Mouse (Mus musculus) common myeloid progenitor, adult 5-6 weeks (primary cell): ENCODE results near the gene Syne2. TPM values are rescaled to one million over a fixed set of nuclear protein-coding genes. Genes with fewer than 3 reads are reported as not detected.
A peak's percentile ranks its signal among the peaks of the same experiment; 100 is the strongest.

Experiments used
- ATAC-seq: replicated peaks from 2 replicates; pipeline ENCODE4 v1.8.0; 2016; ENCODE audit warnings: low read depth, mild to moderate bottlenecking, moderate TSS enrichment, inconsistent platforms; ENCODE audit not compliant: poor library complexity, severe bottlenecking
- total RNA-seq: library from RNA; stranded (forward); fragments of 200-1000, 187-1606 nt; gene quantifications from 2 replicates; pipeline ENCODE4 v1.2.3, GENCODE M21; 2017

The Syne2 gene
- total RNA-seq, 1 experiment from 2014 or later = 13.8 TPM

DNA sequence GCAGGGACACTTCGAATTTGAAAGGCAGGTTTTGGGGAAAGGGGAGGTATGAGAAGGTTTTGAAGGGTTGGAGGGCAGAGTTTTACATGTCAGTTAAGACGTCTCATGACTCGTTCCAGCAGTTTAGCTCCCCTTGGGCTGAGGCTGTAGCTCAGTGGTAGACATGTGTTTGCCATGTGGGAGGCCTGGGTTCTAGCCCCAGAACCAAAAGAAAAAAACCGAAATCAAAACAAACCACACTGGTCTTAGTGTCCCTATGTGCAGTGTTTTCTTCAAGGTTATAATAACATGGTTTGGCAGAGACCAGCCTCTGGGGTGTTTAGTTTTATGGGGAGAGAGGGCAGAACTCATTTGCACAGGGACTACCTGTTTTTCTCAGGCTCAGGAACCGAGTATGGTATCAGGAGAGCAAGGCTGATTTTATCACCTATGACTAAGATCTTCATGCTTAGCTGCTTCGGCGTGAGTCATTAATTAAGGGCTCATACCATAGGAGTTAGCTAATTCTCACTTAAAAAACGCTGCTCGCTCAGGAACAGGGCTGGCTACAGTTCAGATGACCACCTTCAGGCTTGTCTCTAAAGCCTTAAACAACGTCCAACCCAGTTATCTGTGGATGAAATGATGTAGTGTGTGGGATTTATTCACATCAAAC lies 8.9 kb downstream of the Syne2 start:
- ATAC-seq = no peak

DNA sequence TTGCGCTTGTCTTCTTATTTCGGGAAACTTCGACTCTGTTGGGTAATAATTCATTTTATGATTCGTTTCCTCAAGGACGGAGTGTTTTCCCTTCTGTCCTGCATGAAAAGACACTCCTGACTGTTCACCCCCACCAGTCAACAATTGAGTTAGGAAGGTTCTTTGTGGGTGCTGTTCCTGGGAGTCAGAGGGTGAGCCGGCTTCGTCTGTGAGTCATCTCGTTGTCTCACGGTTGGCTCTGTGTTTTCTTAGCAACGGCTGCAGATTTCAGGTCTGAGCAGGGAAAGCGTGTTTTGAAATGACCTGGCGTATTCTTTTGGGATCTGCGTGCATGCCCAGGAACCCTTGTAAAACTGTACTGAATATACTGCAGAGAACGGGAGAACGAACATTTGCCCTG lies 9.8 kb downstream of the Syne2 start:
- ATAC-seq = no peak

DNA sequence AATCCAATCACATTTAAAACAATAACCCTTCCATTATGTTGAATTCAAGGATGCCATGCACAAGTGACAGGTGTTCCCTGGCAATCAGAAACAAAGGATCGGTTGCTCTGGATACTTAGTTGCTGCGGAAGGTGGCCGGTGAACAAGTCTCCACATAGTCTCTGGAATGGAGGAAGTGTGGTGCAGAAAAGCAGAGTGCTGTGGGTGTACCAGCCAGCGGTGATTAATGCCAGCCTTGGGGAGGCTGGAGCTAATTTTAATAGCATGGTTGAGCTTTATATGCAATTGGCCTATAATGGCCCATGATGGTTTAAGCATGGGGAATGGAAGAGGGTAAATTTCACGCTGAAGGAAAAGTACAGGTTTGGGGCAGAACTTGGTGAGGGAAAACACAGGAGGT lies 11.7 kb downstream of the Syne2 start:
- no peak for ATAC-seq

DNA sequence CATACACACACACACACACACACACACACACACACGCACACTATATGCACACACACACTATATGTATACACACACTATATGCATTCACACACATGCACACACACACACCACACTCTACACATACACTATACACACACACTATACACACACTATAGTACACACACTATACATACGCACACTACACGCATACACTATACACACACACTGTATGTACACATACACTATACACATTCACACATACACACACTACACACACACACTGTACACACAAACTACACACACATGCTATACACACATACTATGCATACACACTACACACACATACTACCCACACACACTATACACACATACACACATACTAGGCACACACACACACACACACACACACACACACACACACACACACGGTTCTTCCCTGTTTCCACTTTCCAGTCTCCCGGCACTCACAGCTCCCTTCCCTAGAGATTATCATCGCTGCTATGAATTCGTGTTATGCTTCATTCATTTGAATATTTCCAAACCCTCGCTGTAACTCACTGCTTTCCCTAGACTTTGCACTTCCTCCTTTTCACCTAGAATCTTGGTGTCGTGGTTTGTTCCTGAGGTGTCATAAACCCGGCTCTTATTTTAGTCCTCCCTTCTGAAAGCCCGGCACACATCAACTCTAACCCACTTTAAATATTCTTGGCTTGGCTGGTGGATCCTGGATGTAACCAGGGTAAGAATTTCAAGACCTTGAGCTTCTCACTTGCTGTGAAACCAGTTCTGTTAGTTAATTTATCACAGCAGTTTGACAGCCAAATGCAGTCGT lies 15.4 kb downstream of the Syne2 start:
- ATAC-seq = peak; percentile 75

DNA sequence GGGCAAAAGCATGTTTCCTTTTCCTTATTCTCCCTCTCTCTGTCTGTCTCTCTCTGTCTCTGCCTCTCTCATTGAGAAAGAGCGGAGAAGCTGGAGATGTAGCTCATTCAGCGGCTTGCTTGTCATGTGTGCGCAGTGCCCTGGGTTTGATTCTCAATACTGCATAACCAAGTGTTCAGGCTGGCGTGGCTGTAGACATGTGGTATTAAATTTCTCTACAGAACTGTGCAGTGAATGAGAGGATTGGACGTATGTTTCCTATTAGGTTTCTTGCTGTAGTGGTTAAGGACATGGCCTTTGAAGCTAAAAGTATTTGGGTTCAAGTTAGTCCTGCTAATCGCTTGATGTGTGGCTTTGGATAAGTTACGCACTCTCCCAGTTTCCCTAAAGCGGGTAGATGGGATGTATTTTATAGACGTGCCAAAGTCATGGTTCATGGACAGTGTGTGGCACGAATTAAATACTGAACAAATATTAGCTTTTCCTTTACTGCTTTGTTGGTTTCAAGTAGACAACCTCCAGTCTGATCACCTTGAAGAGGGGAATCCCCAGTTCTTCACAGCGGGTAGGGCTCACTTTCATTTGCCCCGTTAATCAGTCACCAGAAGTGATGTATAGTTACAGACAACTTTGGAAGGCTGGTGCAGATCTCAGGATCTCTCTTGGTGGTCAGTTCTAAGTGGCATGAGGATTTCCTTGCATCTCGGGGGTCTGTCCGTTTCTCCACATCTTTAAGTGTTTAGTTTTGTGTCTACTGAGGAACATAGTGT lies 16.2 kb downstream of the Syne2 start:
- no peak for ATAC-seq

DNA sequence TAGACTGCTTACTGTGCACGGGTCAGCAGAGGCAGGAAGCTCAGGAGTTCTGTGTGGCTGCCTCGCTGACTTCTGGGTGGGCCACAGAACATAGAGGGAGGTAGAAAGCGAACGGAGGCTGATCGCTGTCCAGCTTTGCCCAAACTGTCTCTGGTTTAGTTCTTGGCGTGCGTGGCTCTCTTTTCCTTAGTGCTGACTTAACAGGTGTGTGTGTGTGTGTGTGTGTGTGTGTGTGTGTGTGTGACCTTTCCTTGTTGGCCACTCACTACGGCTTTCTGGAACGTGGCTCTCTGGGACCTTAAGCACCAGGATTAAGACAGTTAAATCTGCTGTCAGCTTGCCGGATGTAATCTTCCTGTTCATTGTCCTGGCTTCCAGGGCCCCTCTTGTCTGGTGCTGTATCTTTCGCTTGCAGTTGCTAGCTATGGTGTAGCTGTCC lies 18.6 kb downstream of the Syne2 start:
- ATAC-seq = 0 out of 2 replicates have a peak, but pooled peaks have one; percentile 4

DNA sequence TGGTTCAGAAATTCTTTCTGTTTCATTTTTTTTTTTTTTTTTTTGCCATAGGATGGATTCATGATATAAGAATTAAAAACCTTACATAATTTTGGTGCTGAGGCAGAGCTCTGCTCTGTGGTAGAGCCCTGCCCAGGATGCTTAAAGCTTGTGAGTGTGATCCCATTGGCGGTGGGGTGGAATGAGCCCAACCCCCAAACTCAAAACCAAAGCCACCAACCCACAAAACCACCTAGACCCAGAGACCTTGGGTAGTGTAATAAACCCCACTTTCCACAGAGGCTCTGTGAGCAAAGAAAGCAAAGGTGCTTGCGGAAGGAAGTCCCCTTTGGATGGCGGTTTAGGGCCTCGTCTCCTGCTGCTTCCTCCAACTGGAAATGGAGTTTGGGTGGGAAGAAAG lies 19.5 kb downstream of the Syne2 start:
- ATAC-seq = peak; percentile 62

DNA sequence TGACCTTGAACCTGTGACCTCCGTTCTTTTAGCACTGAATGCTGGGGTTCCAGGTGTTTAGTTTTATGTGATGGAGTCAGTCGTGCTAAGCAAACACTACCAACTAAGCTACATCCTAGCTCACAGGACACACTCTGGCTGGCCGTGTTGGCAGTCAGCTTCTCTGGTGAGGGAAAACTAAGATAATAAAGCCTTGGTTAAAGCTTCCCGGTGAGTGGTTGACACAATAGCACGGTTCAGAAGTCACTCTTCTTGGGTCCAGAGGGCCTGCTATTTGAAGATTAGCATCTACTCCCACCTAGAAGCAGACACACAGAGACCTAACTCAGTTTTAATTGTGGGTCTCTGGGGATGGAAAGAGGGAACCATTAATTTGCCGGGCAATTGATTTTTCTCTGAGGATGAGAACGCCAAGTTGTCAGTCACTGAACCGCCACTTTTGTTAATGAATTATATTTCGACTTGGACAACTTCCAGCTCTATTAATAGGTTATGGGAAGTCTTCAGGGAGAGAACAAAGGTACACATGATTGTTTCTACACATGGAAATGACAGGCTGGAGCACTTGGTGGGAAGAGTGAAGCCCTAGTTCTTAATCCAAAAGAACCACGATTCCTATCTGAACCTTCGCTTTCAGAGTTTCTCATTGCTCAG lies 21.3 kb downstream of the Syne2 start:
- no peak for ATAC-seq

DNA sequence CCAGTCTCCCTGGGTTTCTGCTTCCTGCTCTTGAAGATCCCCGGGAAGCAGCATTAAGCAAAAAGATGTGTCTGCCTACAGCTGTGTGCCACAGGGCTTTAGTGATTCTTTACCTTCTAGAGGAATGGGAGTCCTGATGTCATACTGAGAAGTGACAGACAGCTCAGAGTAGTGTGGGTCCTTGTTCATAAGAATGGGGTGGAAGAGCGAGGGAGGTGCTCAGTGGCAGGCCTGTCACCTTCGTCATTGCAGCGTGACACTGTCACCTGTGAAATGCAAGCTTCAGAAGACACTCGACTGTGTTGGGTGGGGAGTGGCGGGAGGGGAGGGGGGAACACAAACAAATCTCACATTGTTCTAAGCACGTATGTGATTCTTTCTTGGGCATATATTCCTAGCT lies 23.2 kb downstream of the Syne2 start:
- no peak for ATAC-seq

DNA sequence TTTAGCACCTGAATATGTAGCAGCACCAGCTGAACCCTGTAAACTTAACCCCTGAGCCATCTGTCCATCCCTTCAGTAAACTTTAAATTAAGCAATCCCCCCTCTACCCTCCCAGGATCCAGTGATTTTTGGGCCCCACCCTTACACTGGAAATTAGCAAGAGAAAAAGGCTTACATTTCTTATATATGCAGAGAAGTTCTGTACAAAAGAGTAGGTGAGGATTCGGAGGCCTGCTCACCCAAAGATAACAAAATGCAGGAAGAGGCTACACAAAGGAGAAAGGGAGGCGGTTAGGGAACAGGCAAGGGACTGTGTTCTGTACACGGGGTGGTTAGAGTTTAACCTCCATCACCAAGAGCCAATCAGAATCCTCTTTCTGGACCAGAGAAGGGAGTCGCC lies 26.4 kb downstream of the Syne2 start:
- no peak for ATAC-seq

DNA sequence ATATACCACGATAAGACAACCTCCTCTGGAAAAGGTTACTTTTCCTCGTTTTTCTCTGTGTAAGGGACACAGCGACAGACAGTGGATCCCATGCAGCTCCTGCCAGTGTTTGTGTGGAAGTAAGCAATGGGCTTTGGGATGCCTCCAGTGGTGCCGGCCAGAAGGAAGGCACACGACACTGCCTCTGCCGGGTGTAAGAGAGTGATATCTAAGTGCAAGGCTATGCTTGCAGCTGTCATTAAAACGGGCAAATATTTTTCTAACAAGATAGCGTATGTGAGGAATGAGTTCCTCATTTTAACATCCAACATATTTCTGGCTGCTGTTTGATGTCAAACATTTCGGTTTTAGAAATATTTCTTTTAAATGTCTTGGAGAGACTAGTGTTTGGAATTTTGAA lies 27.1 kb downstream of the Syne2 start:
- ATAC-seq = peak; percentile 58; the same call in 1 of the 2 replicates

DNA sequence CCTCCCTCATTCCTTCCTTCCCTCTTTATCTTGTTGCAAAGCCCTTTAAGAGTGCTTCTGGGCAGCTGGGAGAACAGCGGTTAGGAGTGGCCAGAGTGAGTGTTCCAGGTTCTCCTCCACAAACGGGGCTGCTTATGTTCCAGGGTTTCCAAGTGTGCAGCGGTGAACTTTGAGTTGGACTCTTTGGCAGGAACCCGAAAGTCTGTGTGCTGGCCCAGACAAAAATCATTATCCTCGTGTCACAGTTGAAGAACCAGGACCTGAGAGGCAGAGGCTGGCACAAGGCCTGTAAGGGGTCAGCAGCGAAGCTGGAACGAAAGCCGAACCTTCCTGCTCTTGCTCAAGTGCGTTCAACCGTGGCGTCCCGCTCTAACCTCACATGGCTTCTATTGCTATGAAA lies 28.6 kb downstream of the Syne2 start:
- ATAC-seq = no peak

DNA sequence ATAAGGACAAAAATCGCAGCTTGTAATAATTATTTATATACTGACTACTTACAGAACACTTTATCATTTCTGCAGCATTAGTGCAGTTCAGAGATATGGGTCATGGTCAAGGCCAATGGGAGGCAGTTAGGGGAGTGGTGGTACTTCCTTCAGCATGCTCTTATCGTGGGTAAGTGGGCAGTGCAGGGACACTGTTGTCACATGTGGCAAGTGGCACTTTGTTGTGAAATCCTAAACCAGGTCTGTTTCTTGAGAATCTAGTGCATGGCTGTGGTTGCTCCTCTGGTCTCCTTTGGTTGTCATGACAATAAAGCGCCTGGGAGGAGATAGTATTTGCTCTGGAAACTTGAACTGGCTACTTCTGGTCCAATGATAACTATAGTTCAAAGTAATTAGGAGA lies 32.3 kb downstream of the Syne2 start:
- peak; percentile 54 for ATAC-seq

DNA sequence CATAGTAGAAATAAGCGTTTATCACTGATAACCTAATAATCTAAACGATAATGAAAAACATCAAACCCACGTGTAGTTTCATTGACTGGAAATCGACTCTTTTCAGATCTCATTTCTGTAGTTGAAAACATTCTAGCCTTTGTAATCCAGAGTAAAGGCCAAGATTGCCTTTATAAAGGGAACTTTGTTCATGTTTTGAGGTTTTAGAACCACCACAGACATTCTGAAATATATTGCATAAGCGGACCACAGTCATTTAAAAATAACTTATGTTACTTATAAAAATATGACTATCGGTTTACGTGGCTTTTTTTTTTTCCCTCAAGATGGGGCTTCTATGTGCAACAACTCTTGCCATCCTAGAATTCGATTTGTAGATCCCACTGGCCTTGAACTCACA lies 33.5 kb downstream of the Syne2 start:
- ATAC-seq = 0 out of 2 replicates have a peak, but pooled peaks have one; percentile 23

DNA sequence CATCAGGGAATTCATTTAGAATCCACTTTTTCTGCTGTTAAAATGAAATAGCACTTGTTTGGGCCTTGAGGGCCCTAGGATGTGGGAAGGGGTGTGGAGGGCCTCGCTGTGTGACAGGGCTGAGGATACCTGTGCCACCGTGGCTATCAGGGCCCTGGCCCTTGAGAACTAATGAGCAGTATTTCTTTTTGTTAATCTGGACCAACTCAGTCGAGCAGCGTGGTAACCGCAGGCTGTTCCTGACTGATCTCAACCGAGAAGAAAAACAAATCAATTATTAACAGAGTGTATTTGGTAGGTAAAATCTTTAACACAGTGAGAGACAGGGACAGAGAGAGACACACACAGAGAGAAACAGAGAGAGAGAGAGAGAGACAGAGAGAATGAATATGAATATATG lies 34.5 kb downstream of the Syne2 start:
- no peak for ATAC-seq

DNA sequence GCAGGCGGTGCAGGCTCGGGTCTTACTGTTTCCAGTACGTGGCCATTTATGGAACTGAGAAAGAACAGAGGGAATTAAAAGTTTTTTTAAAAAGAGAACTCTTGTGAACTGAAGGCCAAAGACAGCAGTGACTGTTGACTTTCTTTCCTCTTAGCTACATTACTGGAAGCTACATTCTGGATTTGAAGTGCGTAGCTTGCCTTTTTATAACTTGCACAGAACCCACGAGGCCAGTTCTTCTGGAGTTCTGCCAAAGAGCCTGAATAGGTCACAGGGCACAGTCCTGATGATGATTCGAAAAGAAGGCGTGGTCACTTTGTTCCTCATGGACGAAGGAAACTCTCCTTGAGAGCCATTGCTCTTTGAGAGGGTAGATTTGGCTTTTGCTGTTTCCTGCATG lies 35.6 kb downstream of the Syne2 start:
- no peak for ATAC-seq

DNA sequence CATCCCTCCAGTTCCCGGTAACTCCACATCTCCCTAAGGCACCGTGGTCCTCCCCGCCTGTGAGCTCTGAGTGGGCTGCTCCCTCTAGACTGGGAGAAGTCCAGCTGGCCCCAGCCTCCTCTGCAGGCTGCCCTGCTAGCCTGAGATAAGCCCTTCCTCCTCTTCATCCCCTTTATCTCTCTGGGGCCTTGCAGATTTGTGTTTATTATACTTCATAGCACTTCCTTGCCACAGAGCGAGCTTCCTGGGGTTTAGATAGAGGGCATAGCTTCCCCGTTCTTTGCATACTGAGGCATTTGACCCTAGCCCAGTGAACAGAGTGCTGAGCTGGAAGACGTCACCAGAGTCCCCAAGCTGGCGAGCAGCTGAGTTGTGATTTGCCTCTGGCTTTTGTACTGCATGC lies 37.1 kb downstream of the Syne2 start:
- ATAC-seq = peak; percentile 77

DNA sequence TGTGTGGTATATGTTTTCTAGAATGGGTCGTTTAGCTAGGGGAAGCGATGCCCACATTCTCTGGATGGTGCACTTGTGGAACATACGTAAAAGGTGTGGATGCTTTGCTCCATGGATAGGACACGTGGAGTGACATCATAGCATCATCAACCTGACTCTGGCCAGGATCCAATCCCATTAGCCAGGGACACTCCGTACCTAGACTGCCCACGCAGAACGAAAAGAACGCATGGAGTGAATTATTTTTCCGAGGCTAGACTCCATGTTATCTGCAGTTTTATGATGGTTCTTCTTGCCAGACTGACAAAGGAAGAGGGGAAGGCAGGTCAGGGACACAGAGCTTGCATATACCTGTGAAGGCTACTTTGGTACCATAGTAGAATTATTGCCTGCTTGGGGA lies 37.7 kb downstream of the Syne2 start:
- no peak for ATAC-seq

DNA sequence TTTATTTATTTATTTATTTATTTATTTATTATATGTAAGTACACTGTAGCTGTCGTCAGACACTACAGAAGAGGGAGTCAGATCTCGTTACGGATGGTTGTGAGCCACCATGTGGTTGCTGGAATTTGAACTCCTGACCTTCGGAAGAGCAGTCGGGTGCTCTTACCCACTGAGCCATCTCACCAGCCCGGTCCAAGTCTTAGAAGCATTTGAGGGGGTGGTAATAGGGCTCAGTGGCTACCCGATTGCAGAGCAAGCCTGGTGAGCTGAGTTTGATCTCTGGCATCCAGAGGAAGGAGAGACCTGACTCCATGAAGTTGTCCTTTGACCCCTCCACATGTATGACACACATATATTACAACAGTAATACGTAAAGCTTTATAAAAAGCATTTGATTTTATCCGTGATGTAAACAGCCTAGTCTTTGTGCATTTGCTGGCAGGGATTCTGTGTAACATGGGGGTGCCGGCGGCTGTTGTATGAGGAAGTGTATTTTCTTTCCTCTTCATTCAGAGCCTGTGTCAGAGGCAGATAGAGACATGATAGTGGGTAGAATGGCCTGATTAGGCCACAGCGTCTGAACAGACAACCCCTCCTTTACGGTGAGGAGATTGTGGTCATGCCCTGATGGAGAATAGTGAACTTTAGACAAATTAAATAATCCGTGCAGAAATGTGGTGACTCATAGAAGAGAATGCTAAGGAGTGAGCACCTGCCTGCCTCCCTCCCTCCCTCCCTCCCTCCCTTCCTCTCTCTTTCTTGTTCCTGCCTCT lies 38.3 kb downstream of the Syne2 start:
- ATAC-seq = peak; percentile 46

DNA sequence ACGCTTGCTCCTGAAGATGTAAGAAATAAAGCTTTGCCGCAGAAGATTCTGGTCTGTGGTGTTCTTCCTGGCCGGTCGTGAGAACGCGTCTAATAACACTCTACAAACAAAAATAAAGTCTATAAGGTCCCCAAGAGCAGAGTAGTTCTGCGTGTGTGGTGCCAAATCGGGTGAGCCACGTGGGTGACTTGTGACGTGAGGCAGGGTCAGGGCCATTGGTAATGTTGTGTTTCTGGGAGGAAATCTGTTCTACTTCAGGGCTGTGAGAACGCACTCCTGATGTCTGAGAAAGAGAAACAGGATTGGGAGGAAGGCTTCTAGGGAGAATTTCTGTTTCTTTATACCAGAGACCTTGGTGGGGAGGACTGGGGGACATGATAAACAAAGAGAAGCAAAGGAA lies 42.0 kb downstream of the Syne2 start:
- ATAC-seq = no peak
